Mouse (Mus musculus): ENCODE data around the gene Spink4. TPM values are rescaled to one million over a fixed set of nuclear protein-coding genes. Genes with fewer than 3 reads are reported as not detected.

The Spink4 gene
- total RNA-seq (2023), result not detected

GRCm38 (mm10) chr4:40919785-40920184, at the start of gene Spink4:
TSS of gene Spink4 (plus strand) at chr4:40920052.

DNA sequence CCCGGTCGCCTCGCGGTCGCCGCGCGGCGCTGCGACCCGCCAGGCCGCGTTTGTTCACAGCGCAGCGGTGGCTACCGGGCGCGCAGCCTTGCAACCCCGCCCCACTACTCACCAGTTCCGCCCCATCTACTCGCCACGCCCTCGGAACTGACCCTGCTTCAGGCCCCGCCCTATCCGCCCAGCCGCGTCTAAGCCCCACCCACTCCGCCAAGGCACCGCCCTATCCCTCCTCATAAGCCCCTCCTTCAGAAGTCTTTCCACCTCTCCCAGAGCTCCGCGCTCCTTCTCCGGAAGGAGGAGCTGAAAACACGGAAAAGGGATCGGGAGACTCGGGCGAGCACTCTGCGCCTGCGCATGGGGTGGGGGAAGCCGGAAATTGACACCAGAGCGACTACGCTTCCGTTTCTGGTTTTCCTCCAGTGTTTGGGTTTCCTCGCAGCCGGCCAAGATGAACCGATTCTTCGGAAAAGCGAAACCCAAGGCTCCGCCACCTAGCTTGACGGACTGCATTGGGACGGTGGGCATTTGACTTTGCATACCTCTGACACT, 28.4 kb downstream of the Spink4 start, which contains the start of the genes Bag1 and Chmp5:
Gene Bag1 (minus strand): TSS at position 135 of the 549 bp plus-strand sequence.
Gene Chmp5 (plus strand): TSS at position 248 of the 549 bp plus-strand sequence.

DNA sequence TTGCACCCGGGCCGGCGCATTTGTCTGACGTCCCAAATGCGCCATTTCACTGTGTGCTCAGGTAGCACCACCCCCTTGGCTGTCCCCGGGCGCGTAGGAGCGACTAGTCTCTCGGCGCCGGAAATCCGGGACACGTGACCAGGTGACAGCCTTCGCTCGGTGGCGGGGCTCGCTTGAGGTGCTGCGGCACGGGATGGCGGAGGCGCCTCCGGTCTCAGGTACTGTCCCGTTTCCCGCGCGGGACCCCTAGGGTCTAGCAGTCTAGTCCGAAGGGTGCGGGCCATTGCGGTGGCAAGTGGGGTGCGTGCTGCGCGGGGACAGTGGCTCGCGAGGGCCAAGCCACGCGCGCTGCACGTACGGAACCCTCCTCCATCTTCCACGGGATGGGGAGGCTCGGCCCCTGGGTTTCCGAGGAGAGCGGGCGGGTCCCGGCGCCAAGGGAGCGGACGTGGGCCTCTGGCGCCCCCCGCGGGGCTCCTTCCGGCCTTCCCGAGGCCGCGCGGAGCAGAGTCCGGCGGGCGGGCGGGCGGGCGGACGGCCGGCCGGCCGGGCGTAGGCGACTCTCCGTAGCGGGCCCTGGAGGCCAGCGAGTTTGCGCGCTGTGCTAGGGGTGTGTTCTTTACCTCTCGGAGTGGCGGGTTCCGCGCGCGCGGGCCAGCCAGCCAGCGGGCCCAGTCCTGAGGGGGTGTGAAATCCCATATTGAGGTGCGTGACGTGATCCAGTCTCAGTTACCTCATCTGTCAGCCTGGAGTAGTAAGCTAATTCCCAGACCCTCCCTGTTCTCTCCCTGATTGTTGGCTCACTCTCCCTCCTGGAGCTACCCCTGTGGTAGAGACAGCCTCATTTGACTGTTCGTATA, 51.2 kb downstream of the Spink4 start, which contains the start of gene Nfx1:
Gene Nfx1 (plus strand): TSS at position 65 of the 860 bp plus-strand sequence.

Other genes with a start within 250 kb of the Spink4 start
- 10 to 100 TPM; 15.1 to 16.8 TPM for gene Aptx, start 216.9 kb upstream of the Spink4 start, total RNA-seq (2023)
- gene Dnaja1, start 197.9 kb upstream of the Spink4 start, total RNA-seq (2023), result 100 to 1,000 TPM; 350 to 501 TPM
- 10 to 100 TPM; 41.0 to 44.1 TPM for gene Smu1, start 162.1 kb upstream of the Spink4 start, total RNA-seq (2023)
- 10 to 100 TPM; 73.1 to 77.7 TPM for gene B4galt1, start 66.0 kb upstream of the Spink4 start, total RNA-seq (2023)
- 10 to 100 TPM; 70.9 to 79.0 TPM for gene Bag1, start 28.2 kb downstream of the Spink4 start, total RNA-seq (2023)
- 10 to 100 TPM; 44.8 to 45.7 TPM for gene Chmp5, start 28.4 kb downstream of the Spink4 start, total RNA-seq (2023)
- gene Nfx1, start 50.9 kb downstream of the Spink4 start, total RNA-seq (2023), result 10 to 100 TPM; 30.2 to 32.6 TPM
- gene Aqp7, start 128.1 kb downstream of the Spink4 start, total RNA-seq (2023), result not detected
- gene Aqp3, start 178.1 kb downstream of the Spink4 start, total RNA-seq (2023), result not detected
- 10 to 100 TPM; 16.0 to 17.0 TPM for gene Nol6, start 204.4 kb downstream of the Spink4 start, total RNA-seq (2023)
- 10 to 100 TPM; 48.3 to 53.1 TPM for gene Ube2r2, start 215.7 kb downstream of the Spink4 start, total RNA-seq (2023)

Data from neutrophil, adult 83 days (primary cell).